Mouse (Mus musculus): ENCODE results near the gene Dph1. TPM values are rescaled to one million over a fixed set of nuclear protein-coding genes. Genes with fewer than 3 reads are reported as not detected.
A peak's percentile ranks its signal among the peaks of the same experiment; 100 is the strongest.

Gene Dph1
- polyA plus RNA-seq, 1 experiment from 2014 or later = 14.9 TPM

DNA sequence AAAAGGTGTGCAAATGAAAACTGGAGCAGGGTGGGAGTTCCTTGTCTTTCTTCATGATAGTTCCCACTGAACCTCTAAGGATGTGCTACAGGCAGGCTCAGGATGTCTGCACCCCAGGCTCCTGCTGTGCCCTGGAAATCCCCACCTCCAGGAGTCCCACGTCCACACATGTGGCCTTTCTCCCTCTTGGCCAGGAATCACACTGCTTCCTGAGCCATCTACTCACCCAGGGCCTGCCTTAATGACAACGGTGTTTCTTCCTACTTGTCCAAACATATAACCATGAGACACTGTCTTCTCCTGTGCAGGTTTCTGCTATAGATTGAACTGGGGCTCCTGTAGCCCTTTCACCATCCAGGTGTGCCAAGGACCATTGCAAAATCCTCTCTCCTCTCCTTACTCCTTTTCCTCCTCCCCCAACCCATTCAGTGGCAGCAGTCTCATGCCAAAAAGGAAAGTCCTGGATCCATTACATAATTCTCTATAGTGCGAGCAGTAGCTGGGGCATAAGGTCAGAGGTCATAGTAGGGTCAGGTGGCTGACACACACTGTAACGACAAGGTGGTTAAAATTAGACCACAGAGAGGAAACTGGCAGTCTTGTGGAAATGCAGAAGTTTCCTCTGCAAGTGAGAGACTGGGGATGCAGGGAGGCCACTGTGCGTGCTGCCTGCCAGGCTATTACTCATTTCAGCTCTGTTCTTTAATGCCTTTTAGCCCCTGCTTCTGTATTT, 54.2 kb downstream of the Dph1 start:
- no peak overlapping the region for H3K4me2 ChIP-seq (replicated peaks)
- H3K27ac ChIP-seq = no peak overlapping the region
- H3K27me3 ChIP-seq = no peaks in the 10 kb centered on the region
- peaks cover 17% of the 10 kb centered on the region for H3K4me1 ChIP-seq (replicated peaks)
- H3K9ac ChIP-seq (replicated peaks) = no peak overlapping the region
- H3K9me3 ChIP-seq = no peaks in the 10 kb centered on the region
- 78% methylated on average over 5 of the region's 5 CpGs for WGBS
- H3K4me3 ChIP-seq (replicated peaks) = no peak overlapping the region
- H3K36me3 ChIP-seq = peaks cover 18% of the 10 kb centered on the region; the same call in 1 of the 2 replicates
- no peak for ATAC-seq

DNA sequence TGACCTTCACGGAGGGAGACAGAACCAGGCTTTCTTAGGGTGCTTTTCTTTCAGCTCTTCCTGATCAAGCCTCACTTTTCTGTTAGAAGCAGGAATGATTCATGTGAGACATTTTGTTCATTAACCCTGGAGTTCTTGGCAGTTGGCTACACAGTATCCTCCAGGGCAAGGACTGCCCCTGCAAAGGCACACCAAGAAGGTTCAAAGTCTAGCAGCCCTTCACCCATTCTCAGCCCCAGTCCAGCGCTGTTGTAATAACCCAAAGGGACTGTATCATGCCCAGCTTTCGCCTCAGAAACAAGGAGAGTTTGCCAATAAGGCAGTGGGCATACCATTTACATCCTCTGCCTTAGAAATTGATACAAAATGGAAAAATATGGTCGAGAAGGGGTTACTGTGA, 55.7 kb downstream of the Dph1 start:
- 95% methylated on average over 4 of the region's 4 CpGs for WGBS
- Histone ChIP-seq H3K9ac (replicated peaks) (no peak overlapping the region), H3K9me3 (no peaks in the 10 kb centered on the region), H3K4me1 (replicated peaks) (peaks cover 17% of the 10 kb centered on the region), H3K4me2 (replicated peaks) (no peak overlapping the region), H3K36me3 (peaks cover 15% of the 10 kb centered on the region; the same call in 1 of the 2 replicates), H3K27me3 (no peaks in the 10 kb centered on the region), H3K27ac (no peak overlapping the region), H3K4me3 (replicated peaks) (no peak overlapping the region)
- no peak for ATAC-seq

DNA sequence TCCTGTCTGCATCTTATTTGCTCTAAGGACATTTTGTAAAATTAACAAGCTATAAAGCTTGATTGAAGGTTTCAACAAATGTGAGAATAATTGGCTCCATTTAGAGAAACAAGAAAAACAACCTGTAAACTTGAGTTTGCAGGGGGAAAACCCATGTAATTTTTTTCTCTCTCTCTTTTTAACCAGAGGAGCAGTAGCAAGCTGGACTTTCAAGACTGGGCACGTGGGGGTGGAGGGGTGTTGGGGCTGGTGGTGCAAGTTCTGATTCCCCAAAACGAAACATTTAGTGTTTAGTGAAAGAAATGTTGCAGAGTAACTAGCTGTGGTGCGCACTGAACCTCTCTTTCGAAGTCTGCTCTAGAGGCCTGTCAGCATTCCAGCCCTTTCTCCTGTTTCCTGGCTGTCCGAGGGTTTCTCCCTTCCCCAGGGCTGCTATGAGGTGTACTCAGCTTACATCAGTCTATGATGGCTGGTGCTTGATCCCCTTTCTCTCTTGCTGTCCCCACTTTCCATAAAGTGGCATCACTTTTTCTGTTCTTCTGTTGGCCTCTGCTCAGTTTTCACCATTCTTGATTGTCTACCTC, 56.5 kb downstream of the Dph1 start:
- H3K9ac ChIP-seq (replicated peaks) = no peak overlapping the region
- H3K4me3 ChIP-seq (replicated peaks) = no peak overlapping the region
- peaks cover 16% of the 10 kb centered on the region for H3K4me1 ChIP-seq (replicated peaks)
- no peaks in the 10 kb centered on the region for H3K9me3 ChIP-seq
- 88% methylated on average over 5 of the region's 5 CpGs for WGBS
- H3K4me2 ChIP-seq (replicated peaks) = no peak overlapping the region
- no peak overlapping the region for H3K27ac ChIP-seq
- H3K36me3 ChIP-seq = peaks cover 13% of the 10 kb centered on the region; the same call in 1 of the 2 replicates
- H3K27me3 ChIP-seq = no peaks in the 10 kb centered on the region
- ATAC-seq = no peak

DNA sequence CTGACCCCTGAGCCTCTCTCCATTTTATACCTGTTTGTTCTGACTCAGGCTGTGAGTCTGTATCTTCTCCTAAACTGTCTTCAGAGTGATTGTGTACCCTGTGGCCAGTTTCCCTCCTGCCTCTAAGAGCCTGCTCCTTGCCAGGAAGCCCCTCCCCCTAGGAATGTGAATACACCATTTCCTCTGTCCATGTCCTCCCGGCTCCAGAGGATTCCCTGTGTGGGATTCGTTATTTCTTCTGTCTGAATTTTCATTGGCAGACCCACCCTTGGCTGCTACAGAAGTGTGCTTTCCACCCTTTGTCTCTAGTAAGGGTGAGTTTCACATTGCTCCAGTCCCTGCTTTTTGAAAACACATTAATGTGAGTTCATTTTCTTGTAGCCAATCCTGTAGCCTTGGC, 57.1 kb downstream of the Dph1 start:
- no peaks in the 10 kb centered on the region for H3K27me3 ChIP-seq
- H3K4me2 ChIP-seq (replicated peaks) = no peak overlapping the region
- no peaks in the 10 kb centered on the region for H3K9me3 ChIP-seq
- WGBS = 25% methylated on average over 2 of the region's 2 CpGs
- peaks cover 10% of the 10 kb centered on the region for H3K4me1 ChIP-seq (replicated peaks)
- no peak overlapping the region for H3K9ac ChIP-seq (replicated peaks)
- no peak overlapping the region for H3K4me3 ChIP-seq (replicated peaks)
- H3K36me3 ChIP-seq = peaks cover 6% of the 10 kb centered on the region; the same call in 1 of the 2 replicates
- ATAC-seq = no peak
- 0 out of 2 replicates have a peak overlapping the region, but pooled peaks have one; percentile 44 for H3K27ac ChIP-seq

DNA sequence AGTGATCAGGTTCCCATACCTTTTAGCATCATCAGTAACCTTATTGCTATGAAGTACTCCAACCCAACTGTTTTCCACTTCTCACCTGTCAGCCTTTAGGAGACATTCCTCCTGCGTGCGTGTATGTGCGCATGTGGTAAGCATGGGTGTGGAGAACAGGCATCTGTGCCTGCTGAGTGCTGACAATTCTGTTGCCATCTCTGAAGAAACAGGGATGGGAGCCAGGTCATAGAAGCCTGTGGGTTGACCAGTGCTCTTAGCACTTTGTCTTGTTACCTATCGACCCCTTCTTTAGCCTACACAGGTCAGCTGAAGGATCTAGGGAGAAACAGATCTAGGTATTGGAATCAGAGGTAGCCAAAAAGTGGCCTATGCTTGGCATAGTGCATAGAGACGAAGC, 57.6 kb downstream of the Dph1 start:
- no peak overlapping the region for H3K9ac ChIP-seq (replicated peaks)
- no peak overlapping the region for H3K27ac ChIP-seq
- no peaks in the 10 kb centered on the region for H3K9me3 ChIP-seq
- peaks cover 10% of the 10 kb centered on the region for H3K4me1 ChIP-seq (replicated peaks)
- 0 out of 2 replicates have a peak, but pooled peaks cover 3% of the 10 kb centered on the region for H3K36me3 ChIP-seq
- H3K27me3 ChIP-seq = no peaks in the 10 kb centered on the region
- H3K4me3 ChIP-seq (replicated peaks) = no peak overlapping the region
- ATAC-seq = no peak
- WGBS = 95% methylated on average over 5 of the region's 5 CpGs
- H3K4me2 ChIP-seq (replicated peaks) = no peak overlapping the region

DNA sequence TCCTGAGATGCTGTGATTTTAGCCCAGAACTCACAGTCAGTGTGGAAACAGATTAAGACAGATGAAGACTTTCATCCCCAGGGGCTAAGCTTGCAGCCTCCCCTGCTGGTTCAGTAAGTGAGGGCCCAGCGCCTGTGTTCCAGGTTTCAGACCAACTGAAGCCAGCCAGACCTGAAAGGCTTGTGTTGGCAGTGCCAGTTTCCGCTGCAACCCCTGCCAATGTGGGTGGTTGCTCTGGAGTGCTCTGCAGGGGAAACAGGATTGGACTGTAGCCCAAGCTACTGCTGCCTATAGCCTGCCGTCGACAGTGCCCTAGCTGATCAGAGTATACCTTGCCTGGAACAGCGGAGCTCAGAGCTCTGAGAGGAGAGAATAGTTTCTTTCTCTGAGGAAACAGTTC, 58.8 kb downstream of the Dph1 start:
- Histone ChIP-seq H3K4me3 (replicated peaks) (no peak overlapping the region), H3K4me1 (replicated peaks) (peaks cover 10% of the 10 kb centered on the region), H3K9me3 (no peaks in the 10 kb centered on the region), H3K27ac (no peak overlapping the region), H3K9ac (replicated peaks) (no peak overlapping the region), H3K36me3 (no peaks in the 10 kb centered on the region), H3K27me3 (no peaks in the 10 kb centered on the region), H3K4me2 (replicated peaks) (no peak overlapping the region)
- ATAC-seq = no peak
- 90% methylated on average over 5 of the region's 5 CpGs for WGBS

DNA sequence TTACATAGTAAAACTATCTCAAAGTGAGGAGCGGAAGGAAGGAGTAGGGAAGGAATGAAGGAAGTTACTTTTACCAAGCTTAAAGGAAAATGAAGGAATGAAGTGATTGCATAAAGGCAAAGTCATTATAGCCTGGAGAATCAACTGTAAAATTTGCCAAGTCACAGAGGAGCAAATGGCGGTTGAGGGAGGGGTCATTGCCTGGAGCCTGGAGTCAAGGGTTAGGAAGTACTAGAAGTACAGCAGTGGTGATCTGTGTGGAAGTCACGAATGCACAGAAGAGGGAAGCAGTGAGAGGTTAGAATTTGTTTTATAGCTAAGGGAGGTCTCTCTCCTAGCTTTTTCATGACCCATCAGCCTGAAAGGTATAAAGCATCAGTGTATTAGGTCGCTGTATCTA, 59.7 kb downstream of the Dph1 start:
- H3K27ac ChIP-seq = no peak overlapping the region
- no peak overlapping the region for H3K4me3 ChIP-seq (replicated peaks)
- H3K9ac ChIP-seq (replicated peaks) = no peak overlapping the region
- H3K36me3 ChIP-seq = no peaks in the 10 kb centered on the region
- H3K4me1 ChIP-seq (replicated peaks) = peaks cover 10% of the 10 kb centered on the region
- no peaks in the 10 kb centered on the region for H3K9me3 ChIP-seq
- no peaks in the 10 kb centered on the region for H3K27me3 ChIP-seq
- no peak for ATAC-seq
- WGBS = 88% methylated on average over 4 of the region's 4 CpGs
- no peak overlapping the region for H3K4me2 ChIP-seq (replicated peaks)

DNA sequence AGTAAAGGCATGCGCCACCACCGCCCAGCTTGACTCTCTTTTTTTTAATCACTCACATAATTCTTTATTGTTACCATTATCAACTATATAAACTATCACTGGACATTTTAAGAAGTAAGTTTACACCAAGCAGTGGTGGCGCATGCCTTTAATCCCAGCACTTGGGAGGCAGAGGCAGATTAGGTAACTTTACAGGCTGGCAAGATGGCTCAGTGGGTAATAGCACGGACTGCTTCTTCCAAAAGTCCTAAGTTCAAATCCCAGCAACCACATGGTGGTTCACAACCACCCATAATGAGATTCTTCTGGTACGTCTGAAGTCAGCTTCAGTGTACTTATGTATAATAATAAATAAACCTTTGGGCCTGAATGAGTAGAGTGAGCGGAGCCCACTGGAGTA, 61.6 kb downstream of the Dph1 start:
- Histone ChIP-seq H3K4me1 (replicated peaks) (peaks cover 10% of the 10 kb centered on the region), H3K4me2 (replicated peaks) (no peak overlapping the region), H3K9ac (replicated peaks) (no peak overlapping the region), H3K27me3 (no peaks in the 10 kb centered on the region), H3K36me3 (no peaks in the 10 kb centered on the region), H3K27ac (no peak overlapping the region), H3K9me3 (no peaks in the 10 kb centered on the region), H3K4me3 (replicated peaks) (no peak overlapping the region)
- no peak for ATAC-seq
- 97% methylated on average over 6 of the region's 6 CpGs for WGBS

MicroRNAs encoded within 50 kb of the gene (microRNA counts, 519-probe panel; counts per million panel counts)
- 4,442 counts per million, percentile 81 among the panel's probes with 10 or more counts for microRNA mmu-miR-132
- microRNA mmu-miR-212 = 110 counts per million, percentile 56 among the panel's probes with 10 or more counts

Small RNA genes within 50 kb of the gene (microRNA-seq; reads per million reads assigned to microRNA genes)
- gene Mir132 (468 reads per million, percentile 70 among the genes with 10 or more reads in this experiment), gene Mir212 (37.9 reads per million, percentile 42 among the genes with 10 or more reads in this experiment)

Other genes starting within 250 kb of the Dph1 start
- gene Hic1, start 21.7 kb downstream of the Dph1 start, polyA plus RNA-seq (2015; fragmentation: Nextera tagmentation; extraction: Ambion mirVana) = 1.2 and 2.4 TPM in 2 replicates
- 19.8 and 22.4 TPM in 2 replicates for gene Ovca2, start 12.4 kb downstream of the Dph1 start, polyA plus RNA-seq (2015; fragmentation: Nextera tagmentation; extraction: Ambion mirVana)
- 12.4 and 12.7 TPM in 2 replicates for gene Rtn4rl1, start 2.5 kb upstream of the Dph1 start, polyA plus RNA-seq (2015; fragmentation: Nextera tagmentation; extraction: Ambion mirVana)
- gene Rpa1, start 157.1 kb upstream of the Dph1 start, polyA plus RNA-seq (2015; fragmentation: Nextera tagmentation; extraction: Ambion mirVana) = 69.1 and 70.6 TPM in 2 replicates
- gene Smyd4, start 157.2 kb upstream of the Dph1 start, polyA plus RNA-seq (2015; fragmentation: Nextera tagmentation; extraction: Ambion mirVana) = 15.3 and 15.5 TPM in 2 replicates
- gene Serpinf1, start 231.5 kb upstream of the Dph1 start, polyA plus RNA-seq (2015; fragmentation: Nextera tagmentation; extraction: Ambion mirVana) = 27.5 and 31.5 TPM in 2 replicates
- 0.07 TPM in 1 of 2 replicates, not detected in the other for gene Serpinf2, start 248.3 kb upstream of the Dph1 start, polyA plus RNA-seq (2015; fragmentation: Nextera tagmentation; extraction: Ambion mirVana)

All from midbrain, embryonic 13.5 days (tissue).